Mouse (Mus musculus) spleen, adult 2 months (tissue): Measurements from ENCODE around the gene Zbtb48. TPM values are rescaled to one million over a fixed set of nuclear protein-coding genes. Genes with fewer than 3 reads are reported as not detected.

ENCODE experiments used
- DNase-seq, 2 experiments: peaks; one replicate each; pipeline versions ENCODE4 v3.0.0 to v3.0.0-alpha.2; 2012 to 2021; ENCODE audit warnings: low spot score in 2 of 2, low read depth in 1 of 2
- H3K27ac ChIP-seq: fragments of 200-500 bp; 2 replicates; pipeline ENCODE4 v1.5.1; 2012; ENCODE audit warnings: low read length, inconsistent platforms; ENCODE audit not compliant: insufficient read depth
- H3K27me3 ChIP-seq: fragments of 200-500 bp; 2 replicates; pipeline ENCODE4 v1.6.1; 2012; ENCODE audit warnings: mild to moderate bottlenecking, moderate library complexity, low read length, inconsistent platforms; ENCODE audit not compliant: control insufficient read depth, insufficient read depth
- H3K36me3 ChIP-seq: fragments of 200-500 bp; 2 replicates; pipeline ENCODE4 v1.6.1; 2012; ENCODE audit warnings: mild to moderate bottlenecking, low read length, inconsistent platforms; ENCODE audit not compliant: control insufficient read depth, insufficient read depth
- H3K4me1 ChIP-seq: fragments of 200-500 bp; 2 replicates; pipeline ENCODE4 v1.6.1; 2011; ENCODE audit warnings: inconsistent platforms; ENCODE audit not compliant: control insufficient read depth, insufficient read depth, insufficient read length
- H3K4me3 ChIP-seq: fragments of 200-500 bp; 2 replicates; pipeline ENCODE4 v1.5.1; 2011; ENCODE audit warnings: mild to moderate bottlenecking, inconsistent platforms; ENCODE audit not compliant: insufficient read depth, insufficient read length; ENCODE audit errors: extremely low read depth
- CTCF ChIP-seq: fragments of 200-500 bp; IDR thresholded peaks from 2 replicates; pipeline ENCODE4 v1.5.1; 2011; ENCODE audit warnings: mild to moderate bottlenecking, inconsistent platforms; ENCODE audit not compliant: insufficient read depth, insufficient read length, insufficient replicate concordance; ENCODE audit errors: extremely low read depth
- POLR2A ChIP-seq: fragments of 200-500 bp; IDR thresholded peaks from 2 replicates; pipeline ENCODE4 v1.6.1; 2011; ENCODE audit warnings: low read depth, low read length, inconsistent platforms
- WGBS: fragments of 180-500 bp; shearing (Covaris S2); methylation state at CpG from one replicate; pipeline ENCODE4 v1.1.7; 2018; 5-methylcytosine and 5-hydroxymethylcytosine counted together
- polyA plus RNA-seq: library from polyadenylated mRNA; depleted of rRNA; stranded (reverse); fragments of >200 nt; gene quantifications from 2 replicates; pipeline ENCODE4 v1.2.3, GENCODE M21; 2012

Zbtb48 gene
- polyA plus RNA-seq, 1 experiment = 21.3 TPM

DNA sequence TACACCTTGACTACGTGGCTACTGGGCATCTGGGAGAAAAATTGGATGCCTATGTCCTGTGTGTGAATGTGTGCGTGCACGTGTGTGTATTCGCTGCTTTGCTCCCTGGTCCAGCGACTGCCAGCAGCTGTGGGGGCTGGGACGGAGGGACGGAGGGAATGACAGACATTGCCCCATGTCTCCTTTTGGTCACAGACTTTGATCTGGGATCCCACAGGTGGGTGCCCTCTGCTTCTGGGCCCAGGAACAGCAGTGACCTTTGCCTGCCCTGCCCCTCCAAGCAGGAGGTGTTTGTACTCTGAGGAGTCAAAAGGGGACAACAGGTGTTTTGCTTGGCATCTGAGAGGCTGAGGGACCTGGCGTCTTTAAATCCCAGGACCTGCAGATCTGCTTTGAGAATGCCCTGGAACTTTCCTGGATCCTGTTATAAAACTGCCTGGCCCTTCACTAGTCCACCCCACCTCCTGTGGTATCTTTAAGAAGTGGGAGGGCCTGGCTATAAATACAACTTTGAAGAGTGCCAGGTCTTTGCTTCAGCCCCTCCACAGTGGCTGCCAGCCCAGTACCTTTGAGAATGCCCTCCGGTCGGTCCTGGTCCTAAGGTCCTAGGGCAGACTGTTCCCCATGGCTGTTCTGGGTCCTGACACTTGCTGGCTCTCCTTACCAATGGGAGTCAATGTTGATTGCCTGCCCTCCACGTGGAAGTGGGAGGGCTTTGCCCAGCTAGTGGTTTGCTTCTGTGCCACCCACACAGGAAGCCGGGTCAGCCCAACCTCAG lies 14.2 kb downstream of the Zbtb48 start:
- Histone ChIP-seq H3K36me3 (peaks cover 15% of the 10 kb centered on the region), H3K4me3 (no peak overlapping the region)

DNA sequence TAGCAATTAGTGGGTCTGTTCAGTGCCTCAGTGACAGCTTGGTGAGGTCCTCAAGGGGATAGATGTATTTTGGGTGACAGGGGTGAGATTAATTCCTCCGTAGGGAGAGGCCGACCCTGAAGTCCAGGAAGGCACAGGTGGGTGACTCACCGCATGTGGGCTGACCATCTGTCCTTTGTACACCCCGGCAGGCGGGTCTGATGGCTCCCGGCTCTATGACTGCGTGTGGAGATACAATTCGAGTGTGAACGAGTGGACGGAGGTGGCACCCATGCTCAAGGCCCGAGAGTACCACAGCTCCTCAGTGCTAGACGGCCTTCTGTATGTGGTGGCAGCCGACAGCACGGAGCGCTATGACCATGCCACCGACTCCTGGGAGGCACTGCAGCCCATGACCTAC lies 15.4 kb downstream of the Zbtb48 start:
- Histone ChIP-seq H3K27ac (no peak overlapping the region), H3K36me3 (peaks cover 14% of the 10 kb centered on the region), H3K27me3 (no peaks in the 10 kb centered on the region), H3K4me1 (peaks cover 11% of the 10 kb centered on the region), H3K4me3 (no peak overlapping the region)
- no peak for TF ChIP-seq CTCF
- no peak for TF ChIP-seq POLR2A
- 94% methylated on average over 16 of the region's 16 CpGs for WGBS
- no peak for DNase-seq

More for the DNA sequence above, 14.2 kb downstream of the Zbtb48 start:
- WGBS = 78% methylated on average over 12 of the region's 12 CpGs
- Histone ChIP-seq H3K27ac (no peak overlapping the region), H3K4me1 (peaks cover 11% of the 10 kb centered on the region), H3K27me3 (no peaks in the 10 kb centered on the region)
- DNase-seq = no peak
- TF ChIP-seq POLR2A (no peak), CTCF (no peak)

DNA sequence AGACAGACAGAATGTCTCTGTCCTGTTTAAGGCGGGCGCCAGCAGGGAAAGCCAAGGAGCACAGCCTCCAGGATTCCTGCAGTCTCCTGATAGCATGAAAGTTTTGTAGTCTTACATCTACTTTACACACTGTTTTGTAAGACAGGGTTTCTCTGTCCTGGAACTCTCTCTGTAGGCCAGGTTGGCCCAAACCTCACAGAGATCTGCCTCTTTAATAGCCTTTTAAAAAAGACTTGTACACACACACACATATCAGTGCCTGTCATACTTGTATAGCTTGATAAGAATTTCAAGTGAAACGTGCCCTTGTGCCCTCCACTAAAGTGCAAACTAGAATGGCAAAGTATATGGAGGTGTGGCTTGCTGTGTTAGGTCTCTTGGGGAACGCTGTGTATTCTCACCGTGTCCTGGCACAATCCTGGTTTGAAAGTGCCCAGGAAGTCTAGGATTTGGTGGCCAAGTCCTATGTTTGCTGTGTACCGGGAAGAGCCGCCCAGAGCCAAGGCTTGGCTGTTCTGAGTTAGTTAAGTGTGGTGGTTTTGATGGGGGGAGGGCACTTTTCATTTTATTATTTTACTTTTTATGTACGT lies 16.2 kb downstream of the Zbtb48 start:
- no peak for DNase-seq
- WGBS = 76% methylated on average over 8 of the region's 8 CpGs

DNA sequence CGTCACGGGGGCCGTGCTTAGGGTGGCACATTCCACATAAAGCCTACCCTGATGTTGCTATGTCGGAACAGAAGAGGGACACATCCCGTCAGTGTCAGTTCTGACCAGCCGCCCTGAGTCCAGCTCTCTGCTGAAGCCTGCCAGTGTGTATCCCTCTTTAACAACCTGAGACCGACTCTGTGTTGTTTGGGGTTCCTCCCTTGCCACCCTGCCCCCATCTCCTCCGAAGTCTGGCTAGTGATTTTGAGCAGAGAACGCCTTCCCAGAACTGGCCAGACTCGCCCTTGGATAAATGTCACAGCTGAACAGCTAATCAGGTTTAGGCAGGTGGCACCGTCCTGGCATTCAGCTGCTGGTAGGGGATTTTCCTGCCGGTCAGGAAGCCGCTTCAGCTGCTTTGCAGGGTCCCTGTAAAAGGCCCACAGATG lies 16.8 kb downstream of the Zbtb48 start:
- Histone ChIP-seq H3K27ac (no peak overlapping the region), H3K4me1 (peaks cover 11% of the 10 kb centered on the region), H3K27me3 (no peaks in the 10 kb centered on the region), H3K4me3 (peak overlapping the region; percentile 23), H3K36me3 (peaks cover 14% of the 10 kb centered on the region)
- WGBS = 21% methylated on average over 13 of the region's 13 CpGs
- TF ChIP-seq POLR2A = no peak
- no peak for DNase-seq

More for the DNA sequence above, 16.2 kb downstream of the Zbtb48 start:
- peaks cover 11% of the 10 kb centered on the region for H3K4me1 ChIP-seq
- no peak overlapping the region for H3K27ac ChIP-seq
- H3K36me3 ChIP-seq = peaks cover 14% of the 10 kb centered on the region
- no peak overlapping the region for H3K4me3 ChIP-seq
- TF ChIP-seq POLR2A (no peak), CTCF (no peak)
- H3K27me3 ChIP-seq = no peaks in the 10 kb centered on the region

DNA sequence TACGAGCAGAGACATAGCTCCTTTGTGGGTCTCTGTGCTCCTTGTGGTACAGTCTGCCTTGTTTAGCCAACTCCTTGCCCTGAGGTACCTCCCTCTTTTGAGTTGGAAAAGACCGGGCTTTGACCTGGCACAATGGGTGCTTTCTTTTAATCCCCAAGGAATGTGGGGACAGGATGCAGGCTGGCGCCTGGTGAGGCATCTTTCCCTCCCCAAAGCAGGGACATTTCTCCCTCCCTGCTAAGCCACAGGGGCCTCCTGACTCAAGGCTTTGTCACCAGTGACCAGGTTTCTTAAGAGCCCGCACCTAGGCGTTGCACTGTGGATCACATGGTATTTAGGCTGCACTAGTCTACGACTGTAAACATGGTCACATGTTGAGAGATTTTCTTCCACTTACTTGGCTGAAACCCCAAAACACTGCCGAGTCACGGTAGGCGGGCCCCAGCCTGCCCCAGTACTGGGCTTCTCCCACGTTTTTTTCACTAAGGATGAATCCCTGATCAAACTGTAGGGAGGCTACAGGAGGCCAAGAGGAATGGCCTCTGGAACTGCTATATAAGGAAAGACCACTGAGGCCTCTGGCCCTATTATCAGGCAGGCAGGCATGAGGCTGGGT lies 17.3 kb downstream of the Zbtb48 start:
- DNase-seq = no peak
- Histone ChIP-seq H3K36me3 (peaks cover 10% of the 10 kb centered on the region), H3K27ac (no peak overlapping the region), H3K4me1 (peaks cover 11% of the 10 kb centered on the region), H3K4me3 (peak overlapping the region; percentile 90), H3K27me3 (no peaks in the 10 kb centered on the region)
- 8% methylated on average over 10 of the region's 10 CpGs for WGBS
- no peak for TF ChIP-seq CTCF
- TF ChIP-seq POLR2A = no peak

DNA sequence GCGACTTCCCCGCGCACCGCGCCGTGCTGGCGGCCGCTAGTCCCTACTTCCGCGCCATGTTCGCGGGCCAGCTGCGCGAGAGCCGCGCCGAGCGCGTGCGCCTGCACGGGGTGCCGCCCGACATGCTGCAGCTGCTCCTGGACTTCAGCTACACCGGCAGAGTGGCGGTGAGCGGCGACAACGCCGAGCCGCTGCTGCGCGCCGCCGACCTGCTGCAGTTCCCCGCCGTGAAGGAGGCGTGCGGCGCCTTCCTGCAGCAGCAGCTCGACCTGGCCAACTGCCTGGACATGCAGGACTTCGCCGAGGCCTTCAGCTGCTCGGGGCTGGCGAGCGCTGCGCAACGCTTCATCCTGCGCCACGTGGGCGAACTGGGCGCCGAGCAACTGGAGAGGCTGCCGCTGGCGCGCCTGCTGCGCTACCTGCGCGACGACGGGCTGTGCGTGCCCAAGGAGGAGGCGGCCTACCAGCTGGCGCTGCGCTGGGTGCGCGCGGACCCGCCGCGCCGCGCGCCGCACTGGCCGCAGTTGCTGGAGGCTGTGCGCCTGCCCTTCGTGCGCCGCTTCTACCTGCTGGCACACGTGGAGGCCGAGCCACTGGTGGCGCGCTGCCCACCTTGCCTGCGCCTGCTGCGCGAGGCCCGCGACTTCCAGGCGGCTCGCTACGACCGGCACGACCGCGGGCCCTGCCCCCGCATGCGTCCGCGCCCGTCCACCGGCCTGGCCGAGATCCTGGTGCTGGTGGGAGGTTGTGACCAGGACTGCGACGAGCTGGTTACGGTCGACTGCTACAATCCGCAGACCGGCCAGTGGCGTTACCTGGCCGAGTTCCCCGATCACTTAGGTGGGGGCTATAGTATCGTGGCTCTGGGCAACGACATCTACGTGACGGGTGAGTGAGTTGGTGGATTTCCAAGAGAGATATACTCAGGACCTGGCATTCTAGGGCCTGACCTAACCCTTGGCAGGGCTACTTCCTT lies 18.1 kb downstream of the Zbtb48 start:
- H3K4me1 ChIP-seq = peaks cover 11% of the 10 kb centered on the region
- peak in 1 of 2 experiments; percentile 31 for DNase-seq
- TF ChIP-seq CTCF (no peak), POLR2A (no peak)
- under 1% methylated on average over 112 of the region's 115 CpGs for WGBS
- H3K27me3 ChIP-seq = no peaks in the 10 kb centered on the region
- H3K27ac ChIP-seq = peak overlapping the region; percentile 94
- H3K4me3 ChIP-seq = peak overlapping the region; percentile 90
- peaks cover 5% of the 10 kb centered on the region; the same call in 1 of the 2 replicates for H3K36me3 ChIP-seq
